ENCODE assay signal across 4 mouse cellular contexts in genomic region chr4:131450296-131450695, GRCm38 (mm10).
DNase-seq lines count a peak whose midpoint lies in the region.

No protein-coding gene starts in this region.

- DNase-seq in ES-CJ7 (ENCODE audit: low read depth, low spot score) (peak; percentile 71), WW6 (ENCODE audit: low read depth, low spot score) (peak; percentile 20)
- peak; percentile 27 for DNase-seq in adrenal gland, postnatal 14 days
- DNase-seq in c-Kit-positive CD71-positive TER-119-negative erythroid progenitor cells, embryonic 14.5 days (ENCODE audit: low read depth): peak; percentile 1

Comparison
In these comparisons a context has a peak if more than half of its experiments do, and no peak if none do; other contexts are left out.
1. Peak in every context shown above with its lines: DNase-seq.
2. DNase-seq: peak in every context shown above with its lines; median percentile 71 in ES-CJ7; 27 in adrenal gland, postnatal 14 days; 20 in WW6; 1 in c-Kit-positive CD71-positive TER-119-negative erythroid progenitor cells, embryonic 14.5 days.